Mouse (Mus musculus): ENCODE results near the gene Hba-a2. TPM values are rescaled to one million over a fixed set of nuclear protein-coding genes. Genes with fewer than 3 reads are reported as not detected.

Hba-a2 gene
- total RNA-seq, 1 experiment from 2014 or later, result 92.8 TPM

- no peak for ATAC-seq (replicated peaks; ENCODE audit: low read depth, poor library complexity, severe bottlenecking)
Observed at GRCm38 (mm10) chr11:32309446-32309845, 13.2 kb downstream of the Hba-a2 start.

- 0 out of 2 replicates have a peak, but pooled peaks have one; percentile 54 for ATAC-seq (replicated peaks; ENCODE audit: low read depth, poor library complexity, severe bottlenecking)
Observed at GRCm38 (mm10) chr11:32309928-32310327, 13.6 kb downstream of the Hba-a2 start.

- 0 out of 2 replicates have a peak, but pooled peaks have one; percentile 14 for ATAC-seq (replicated peaks; ENCODE audit: low read depth, poor library complexity, severe bottlenecking)
Observed at GRCm38 (mm10) chr11:32316009-32316408, 19.7 kb downstream of the Hba-a2 start.

- no peak for ATAC-seq (replicated peaks; ENCODE audit: low read depth, poor library complexity, severe bottlenecking)
Observed at GRCm38 (mm10) chr11:32320507-32321195, 24.4 kb downstream of the Hba-a2 start.

- ATAC-seq (replicated peaks; ENCODE audit: low read depth, poor library complexity, severe bottlenecking), result peak; percentile 84
Observed at GRCm38 (mm10) chr11:32321196-32321565, 24.9 kb downstream of the Hba-a2 start.

GRCm38 (mm10) chr11:32324609-32325008, 28.3 kb downstream of the Hba-a2 start:
- ATAC-seq (replicated peaks; ENCODE audit: low read depth, poor library complexity, severe bottlenecking), result peak; percentile 89

GRCm38 (mm10) chr11:32331075-32331474, 34.8 kb downstream of the Hba-a2 start:
- peak; percentile 79 for ATAC-seq (replicated peaks; ENCODE audit: low read depth, poor library complexity, severe bottlenecking)

GRCm38 (mm10) chr11:32331861-32332260, 35.6 kb downstream of the Hba-a2 start:
- ATAC-seq (replicated peaks; ENCODE audit: low read depth, poor library complexity, severe bottlenecking), result no peak

GRCm38 (mm10) chr11:32333235-32333634, 36.9 kb downstream of the Hba-a2 start:
- peak; percentile 68 for ATAC-seq (replicated peaks; ENCODE audit: low read depth, poor library complexity, severe bottlenecking)

- no peak for ATAC-seq (replicated peaks; ENCODE audit: low read depth, poor library complexity, severe bottlenecking)
Observed at GRCm38 (mm10) chr11:32336435-32336907, 40.2 kb downstream of the Hba-a2 start.

GRCm38 (mm10) chr11:32339131-32339531, 42.8 kb downstream of the Hba-a2 start:
- ATAC-seq (replicated peaks; ENCODE audit: low read depth, poor library complexity, severe bottlenecking), result no peak

GRCm38 (mm10) chr11:32340476-32341473, 44.5 kb downstream of the Hba-a2 start:
- peak; percentile 61 for ATAC-seq (replicated peaks; ENCODE audit: low read depth, poor library complexity, severe bottlenecking)

GRCm38 (mm10) chr11:32342770-32343191, 46.5 kb downstream of the Hba-a2 start:
- ATAC-seq (replicated peaks; ENCODE audit: low read depth, poor library complexity, severe bottlenecking), result peak; percentile 71

- no peak for ATAC-seq (replicated peaks; ENCODE audit: low read depth, poor library complexity, severe bottlenecking)
Observed at GRCm38 (mm10) chr11:32343350-32343749, 47.1 kb downstream of the Hba-a2 start.

- ATAC-seq (replicated peaks; ENCODE audit: low read depth, poor library complexity, severe bottlenecking), result no peak
Observed at GRCm38 (mm10) chr11:32345504-32346297, 49.4 kb downstream of the Hba-a2 start.

Other genes starting within 250 kb of the Hba-a2 start
- not detected in 2 replicates for gene Il9r, start 96.2 kb upstream of the Hba-a2 start, total RNA-seq (2017)
- gene Snrnp25, start 91.1 kb upstream of the Hba-a2 start, total RNA-seq (2017), result 33.8 and 59.5 TPM in 2 replicates
- 0.32 and 2.0 TPM in 2 replicates for gene Rhbdf1, start 74.2 kb upstream of the Hba-a2 start, total RNA-seq (2017)
- gene Mpg, start 70.0 kb upstream of the Hba-a2 start, total RNA-seq (2017), result 3.2 and 5.3 TPM in 2 replicates
- 7.7 and 19.6 TPM in 2 replicates for gene Nprl3, start 28.8 kb upstream of the Hba-a2 start, total RNA-seq (2017)
- gene Hba-x, start 20.1 kb upstream of the Hba-a2 start, total RNA-seq (2017), result not detected in 2 replicates
- gene Hba-a1, start 13.0 kb upstream of the Hba-a2 start, total RNA-seq (2017), result 18.1 and 30.7 TPM in 2 replicates
- gene Hbq1b, start 9.5 kb upstream of the Hba-a2 start, total RNA-seq (2017), result not detected in 2 replicates
- not detected in 2 replicates for gene Hbq1a, start 3.6 kb downstream of the Hba-a2 start, total RNA-seq (2017)
- 2.5 and 3.0 TPM in 2 replicates for gene Sh3pxd2b, start 51.3 kb downstream of the Hba-a2 start, total RNA-seq (2017)
- 3.9 and 7.0 TPM in 2 replicates for gene Ubtd2, start 158.9 kb downstream of the Hba-a2 start, total RNA-seq (2017)
- 9.1 TPM in 1 of 2 replicates, not detected in the other for gene Efcab9, start 235.6 kb downstream of the Hba-a2 start, total RNA-seq (2017)
- 14.7 and 20.9 TPM in 2 replicates for gene Stk10, start 236.8 kb downstream of the Hba-a2 start, total RNA-seq (2017)

Measured in common myeloid progenitor, adult 5-6 weeks (primary cell).